Mouse (Mus musculus) liver, embryonic 15.5 days (tissue): ENCODE results near the gene Vmn1r101. TPM values are rescaled to one million over a fixed set of nuclear protein-coding genes. Genes with fewer than 3 reads are reported as not detected.
"Not testable (repeated sequence)": the region's sequence is repeated elsewhere in the genome, so short reads cannot be mapped to it uniquely, and the experiment has no call there.

Experiments
- ATAC-seq: fragments of 200-750 bp; cut with Nextera tagmentation; 2 replicates; pipeline ENCODE4 v1.8.0; 2017; ENCODE audit warnings: moderate number of reproducible peaks, mild to moderate bottlenecking, moderate library complexity; ENCODE audit not compliant: insufficient read depth
- H3K27ac ChIP-seq: fragments of 300-500 bp; sonication (generic); replicated peaks from 2 replicates; pipeline ENCODE4 v1.5.1; 2015; ENCODE audit warnings: mild to moderate bottlenecking, inconsistent platforms
- H3K27me3 ChIP-seq: fragments of 300-500 bp; sonication (generic); 2 replicates; pipeline ENCODE4 v1.6.1; 2015; ENCODE audit warnings: mild to moderate bottlenecking, inconsistent platforms
- H3K36me3 ChIP-seq: fragments of 300-500 bp; sonication (generic); replicated peaks from 2 replicates; pipeline ENCODE4 v1.6.1; 2015; ENCODE audit warnings: moderate library complexity, mild to moderate bottlenecking, inconsistent platforms
- H3K4me1 ChIP-seq: fragments of 300-500 bp; sonication (generic); replicated peaks from 2 replicates; pipeline ENCODE4 v1.6.1; 2015; ENCODE audit warnings: inconsistent platforms
- H3K4me2 ChIP-seq: fragments of 300-500 bp; sonication (generic); 2 replicates; pipeline ENCODE4 v1.6.1; 2015; ENCODE audit warnings: moderate library complexity, mild to moderate bottlenecking, inconsistent platforms
- H3K4me3 ChIP-seq: fragments of 300-500 bp; sonication (generic); replicated peaks from 2 replicates; pipeline ENCODE4 v1.5.1; 2015; ENCODE audit warnings: mild to moderate bottlenecking, inconsistent platforms
- H3K9ac ChIP-seq: fragments of 300-500 bp; sonication (generic); 2 replicates; pipeline ENCODE4 v1.6.1; 2015; ENCODE audit warnings: moderate library complexity, mild to moderate bottlenecking, inconsistent platforms
- H3K9me3 ChIP-seq: fragments of 300-500 bp; sonication (generic); replicated peaks from 2 replicates; pipeline ENCODE4 v1.6.1; 2016; ENCODE audit warnings: inconsistent platforms
- WGBS: fragments of 180-500 bp; shearing (Covaris S2); methylation state at CpG from one replicate; pipeline ENCODE4 v1.1.7; 2015; ENCODE audit warnings: mixed read lengths; ENCODE audit not compliant: insufficient replicate concordance; 5-methylcytosine and 5-hydroxymethylcytosine counted together
- polyA plus RNA-seq: library from polyadenylated mRNA; unstranded; fragments of >200 nt; fragmentation: Nextera tagmentation; extraction: Ambion mirVana; gene quantifications from 2 replicates; pipeline ENCODE4 v1.2.1, GENCODE M21; 2015

Gene Vmn1r101
- polyA plus RNA-seq, result not detected in 2 replicates

GRCm38 (mm10) chr7:20442493-20442892 is at the start of gene Vmn1r101:
TSS of gene Vmn1r101 (minus strand) at chr7:20442593.
- not testable (repeated sequence) for H3K36me3 ChIP-seq, H3K9me3 ChIP-seq, H3K4me3 ChIP-seq, ATAC-seq, H3K9ac ChIP-seq, H3K27me3 ChIP-seq, H3K27ac ChIP-seq, H3K4me1 ChIP-seq, H3K4me2 ChIP-seq
- WGBS, result no CpG with 5 or more reads among the region's 2 CpGs

GRCm38 (mm10) chr7:20474825-20475224 is 32.4 kb upstream of the Vmn1r101 start, which contains the start of gene Gm10670:
TSS of gene Gm10670 (minus strand) at chr7:20474925.
- not testable (repeated sequence) for H3K9ac ChIP-seq, H3K4me3 ChIP-seq, H3K4me2 ChIP-seq, H3K36me3 ChIP-seq, H3K27me3 ChIP-seq, H3K27ac ChIP-seq, ATAC-seq, H3K4me1 ChIP-seq, H3K9me3 ChIP-seq
- no CpG with 5 or more reads among the region's 5 CpGs for WGBS

- H3K4me2 ChIP-seq, H3K27ac ChIP-seq, H3K9ac ChIP-seq, H3K27me3 ChIP-seq, H3K36me3 ChIP-seq, H3K4me1 ChIP-seq, ATAC-seq, H3K9me3 ChIP-seq, H3K4me3 ChIP-seq: not testable (repeated sequence)
- WGBS, result no CpG with 5 or more reads among the region's 3 CpGs
These were observed 24.8 kb downstream of the Vmn1r101 start, which contains the start of gene Vmn1r100 for GRCm38 (mm10) chr7:20417642-20418041. TSS of gene Vmn1r100 (plus strand) at chr7:20417942.

Other genes starting within 250 kb of the Vmn1r101 start
- gene Vmn1r95, start 248.9 kb downstream of the Vmn1r101 start, polyA plus RNA-seq, result not detected in 2 replicates
- gene Gm6164, start 237.0 kb downstream of the Vmn1r101 start, polyA plus RNA-seq, result not detected in 2 replicates
- not detected in 2 replicates for gene Gm4498, start 208.8 kb downstream of the Vmn1r101 start, polyA plus RNA-seq
- gene Gm5890, start 179.8 kb downstream of the Vmn1r101 start, polyA plus RNA-seq, result not detected in 2 replicates
- not detected in 2 replicates for gene Gm4133, start 108.5 kb downstream of the Vmn1r101 start, polyA plus RNA-seq
- gene Gm5728, start 67.2 kb downstream of the Vmn1r101 start, polyA plus RNA-seq, result not detected in 2 replicates
- not detected in 2 replicates for gene Vmn1r100, start 24.7 kb downstream of the Vmn1r101 start, polyA plus RNA-seq
- gene Gm10670, start 32.3 kb upstream of the Vmn1r101 start, polyA plus RNA-seq, result not detected in 2 replicates
- gene Vmn1r103, start 67.9 kb upstream of the Vmn1r101 start, polyA plus RNA-seq, result not detected in 2 replicates
- not detected in 2 replicates for gene Vmn1r104, start 91.2 kb upstream of the Vmn1r101 start, polyA plus RNA-seq
- not detected in 2 replicates for gene Gm5726, start 103.2 kb upstream of the Vmn1r101 start, polyA plus RNA-seq
- gene Gm4141, start 133.6 kb upstream of the Vmn1r101 start, polyA plus RNA-seq, result not detected in 2 replicates
- gene Gm4513, start 156.4 kb upstream of the Vmn1r101 start, polyA plus RNA-seq, result not detected in 2 replicates
- not detected in 2 replicates for gene Vmn1r107, start 226.3 kb upstream of the Vmn1r101 start, polyA plus RNA-seq